8 mouse cellular contexts compared by ENCODE assay signal in genomic region chr8:122475580-122476320, GRCm38 (mm10). TPM values are rescaled to one million over a fixed set of nuclear protein-coding genes. Genes with fewer than 3 reads are reported as not detected.
DNase-seq lines count a peak whose midpoint lies in the region; ATAC-seq and TF ChIP-seq lines count a peak whose summit lies in the region.

TSS of gene Rnf166 (minus strand) at chr8:122476064.
TSS of gene Ctu2 (plus strand) at chr8:122476143.

- peak within 1 kb of the TSS; percentile 84 for H3K27ac ChIP-seq in heart, embryonic 11.5 days (ENCODE audit: low read depth, low read length)
- peak within 1 kb of the TSS; percentile 53; the same call in 1 of the 2 replicates for H3K27ac ChIP-seq in kidney, embryonic 16.5 days (ENCODE audit: low read length)
- H3K27ac ChIP-seq in liver, adult 2 months (replicated peaks; ENCODE audit: insufficient read depth, low read depth, low read length), result peak within 1 kb of the TSS; percentile 66

- H3K79me2 ChIP-seq in liver, adult 2 months (ENCODE audit: control insufficient read depth, insufficient read depth, low read length), result peaks cover 18% of the 10 kb centered on the region
- H3K79me2 ChIP-seq in myocyte (ENCODE audit: control insufficient read depth, insufficient read depth), result peaks cover 23% of the 10 kb centered on the region

- no peaks in the 10 kb centered on the region for H3K27me3 ChIP-seq in heart, embryonic 11.5 days (ENCODE audit: control insufficient read depth, insufficient read depth, low read length)
- no peaks in the 10 kb centered on the region for H3K27me3 ChIP-seq in kidney, embryonic 16.5 days (ENCODE audit: insufficient read depth, low read length)
- H3K27me3 ChIP-seq in liver, adult 2 months (ENCODE audit: control insufficient read depth, insufficient read depth, low read length), result no peaks in the 10 kb centered on the region
- H3K27me3 ChIP-seq in myocyte (ENCODE audit: control insufficient read depth, insufficient read depth, insufficient read length), result no peaks in the 10 kb centered on the region
- H3K27me3 ChIP-seq in splenic B cell, adult 2 months (ENCODE audit: control insufficient read depth, insufficient read depth, low read length, poor library complexity, severe bottlenecking), result no peaks in the 10 kb centered on the region

- peak within 1 kb of the TSS; percentile 95 for H3ac ChIP-seq in myocyte (ENCODE audit: control insufficient read depth, insufficient read length)

- peaks cover 7% of the 10 kb centered on the region for H3K36me3 ChIP-seq in heart, embryonic 11.5 days (ENCODE audit: control insufficient read depth, insufficient read depth, low read length)
- H3K36me3 ChIP-seq in kidney, embryonic 16.5 days (ENCODE audit: insufficient read depth, low read length), result peaks cover 20% of the 10 kb centered on the region
- H3K36me3 ChIP-seq in liver, adult 2 months (ENCODE audit: control insufficient read depth, insufficient read depth, low read length), result peaks cover 4% of the 10 kb centered on the region; the same call in 1 of the 2 replicates
- peaks cover 9% of the 10 kb centered on the region for H3K36me3 ChIP-seq in myocyte (ENCODE audit: control insufficient read depth, insufficient read depth)
- peaks cover 5% of the 10 kb centered on the region; the same call in 1 of the 2 replicates for H3K36me3 ChIP-seq in splenic B cell, adult 2 months (ENCODE audit: control insufficient read depth, insufficient read depth, low read length, poor library complexity, severe bottlenecking)

- TF ChIP-seq POLR2A in liver, adult 2 months (IDR thresholded peaks at IDR 0.05; ENCODE audit: extremely low read depth, insufficient read depth, low read length), result no peak
- peak; percentile 92 for TF ChIP-seq POLR2A in myocyte (IDR thresholded peaks at IDR 0.05; ENCODE audit: insufficient read length, low read depth)

- under 1% methylated on average over 80 of the region's 103 CpGs for WGBS in heart, embryonic 11.5 days (ENCODE audit: insufficient replicate concordance)
- WGBS in kidney, embryonic 16.5 days, result under 1% methylated on average over 74 of the region's 103 CpGs
- under 1% methylated on average over 103 of the region's 103 CpGs for WGBS in liver, adult 2 months

- H3K4me2 ChIP-seq in heart, embryonic 11.5 days, result peak within 1 kb of the TSS; percentile 95
- H3K4me2 ChIP-seq in kidney, embryonic 16.5 days (replicated peaks; ENCODE audit: low read depth, low read length), result peak within 1 kb of the TSS; percentile 92
- peak within 1 kb of the TSS; percentile 94 for H3K4me2 ChIP-seq in myocyte (ENCODE audit: low read depth)

- TF ChIP-seq CTCF in liver, adult 2 months (IDR thresholded peaks at IDR 0.05; ENCODE audit: low read depth, low read length), result no peak

- no peaks in the 10 kb centered on the region for H3K9me3 ChIP-seq in heart, embryonic 11.5 days (replicated peaks; ENCODE audit: control insufficient read depth, low read length)
- H3K9me3 ChIP-seq in kidney, embryonic 16.5 days (ENCODE audit: low read length), result no peaks in the 10 kb centered on the region

- DNase-seq in A20 (ENCODE audit: low read depth, low spot score), result peak; percentile 91
- DNase-seq in brain, adult 2 months (ENCODE audit: low read depth, low spot score), result peak; percentile 94
- DNase-seq in liver, adult 2 months (ENCODE audit: extremely low read depth, low read depth, low spot score), result peak; percentile 44
- peak; percentile 95 for DNase-seq in splenic B cell, adult 2 months (ENCODE audit: low read depth, low spot score)

- H3K4me1 ChIP-seq in heart, embryonic 11.5 days (ENCODE audit: control insufficient read depth, insufficient read depth, low read length), result peaks cover 12% of the 10 kb centered on the region
- peaks cover 20% of the 10 kb centered on the region for H3K4me1 ChIP-seq in kidney, embryonic 16.5 days (ENCODE audit: insufficient read depth, low read length)
- peaks cover 11% of the 10 kb centered on the region for H3K4me1 ChIP-seq in liver, adult 2 months (ENCODE audit: control insufficient read depth, insufficient read depth, low read length)

- peak; percentile 81 for ATAC-seq in erythroblast, adult 5-6 weeks (replicated peaks; ENCODE audit: low FRiP score, poor library complexity, severe bottlenecking)
- peak; percentile 86 for ATAC-seq in heart, embryonic 11.5 days (replicated peaks; ENCODE audit: insufficient number of reproducible peaks, low FRiP score, low TSS enrichment)
- peak; percentile 92 for ATAC-seq in kidney, embryonic 16.5 days (ENCODE audit: low FRiP score, low TSS enrichment)

- peak within 1 kb of the TSS; percentile 100 for H3K4me3 ChIP-seq in heart, embryonic 11.5 days (ENCODE audit: low read depth, low read length)
- peak within 1 kb of the TSS; percentile 99 for H3K4me3 ChIP-seq in kidney, embryonic 16.5 days (ENCODE audit: low read length)
- peak within 1 kb of the TSS; percentile 99 for H3K4me3 ChIP-seq in liver, adult 2 months (ENCODE audit: insufficient read depth, low read depth, low read length)
- peak within 1 kb of the TSS; percentile 56 for H3K4me3 ChIP-seq in myocyte

- peak within 1 kb of the TSS; percentile 93 for H3K9ac ChIP-seq in heart, embryonic 11.5 days (ENCODE audit: low read depth, low read length)
- peak within 1 kb of the TSS; percentile 94 for H3K9ac ChIP-seq in kidney, embryonic 16.5 days (replicated peaks; ENCODE audit: low read length)
- H3K9ac ChIP-seq in liver, adult 2 months (ENCODE audit: low read depth, low read length), result peak within 1 kb of the TSS; percentile 100

TF ChIP-seq in myocyte, 11 proteins besides CTCF, POLR2A, EP300 and RAD21:
- no peak for TF ChIP-seq TCF3 (IDR thresholded peaks at IDR 0.05; ENCODE audit: insufficient read length, low read depth)
- TF ChIP-seq USF1 (IDR thresholded peaks at IDR 0.05; ENCODE audit: low read depth), result no peak
- peak; percentile 6 for TF ChIP-seq E2F4 (IDR thresholded peaks at IDR 0.05; ENCODE audit: insufficient read depth)
- TF ChIP-seq MAX (IDR thresholded peaks at IDR 0.05; ENCODE audit: low read depth), result no peak
- peak; percentile 83 for TF ChIP-seq POLR2AphosphoS2 (IDR thresholded peaks at IDR 0.05; ENCODE audit: insufficient read length, low read depth)
- TF ChIP-seq MYOD1 (IDR thresholded peaks at IDR 0.05; ENCODE audit: control insufficient read depth in 1 of 3, insufficient read length in 2 of 3, low read depth in 2 of 3), result peak in 2 of 3 experiments; percentile 3 to 6
- peak in 1 of 3 experiments; percentile 46 for TF ChIP-seq MYOG (IDR thresholded peaks at IDR 0.05; ENCODE audit: control insufficient read depth in 1 of 3, insufficient read depth in 1 of 3, insufficient read length in 2 of 3, low read depth in 2 of 3)
- no peak for TF ChIP-seq TCF12 (IDR thresholded peaks at IDR 0.05; ENCODE audit: insufficient read depth, poor library complexity, severe bottlenecking)
- peak; percentile 93 for TF ChIP-seq SRF (IDR thresholded peaks at IDR 0.05; ENCODE audit: control insufficient read depth, insufficient read length, low read depth)
- TF ChIP-seq REST (IDR thresholded peaks at IDR 0.05; ENCODE audit: insufficient read depth, insufficient read length), result no peak
- no peak for TF ChIP-seq CEBPB (IDR thresholded peaks at IDR 0.05; ENCODE audit: insufficient read depth, poor library complexity, severe bottlenecking)
TF ChIP-seq in myocyte: peak in this region for 5.

RNA-seq across cellular contexts. Expression of gene Rnf166, which starts in this region (rescaled TPM):
- 9.0 and 12.9 TPM in 2 replicates for total RNA-seq in erythroblast, adult 5-6 weeks (2015; ENCODE audit: low replicate concordance)
- 7.9 and 8.1 TPM in 2 replicates for total RNA-seq in erythroblast, adult 5-6 weeks (2017; ENCODE audit: low replicate concordance)
- polyA plus RNA-seq in heart, embryonic 11.5 days (2014; fragmentation: Nextera tagmentation; extraction: Ambion mirVana), result 28.1 and 34.4 TPM in 2 replicates
- polyA plus RNA-seq in kidney, embryonic 16.5 days (2015; fragmentation: Nextera tagmentation; extraction: Ambion mirVana), result 39.3 and 46.0 TPM in 2 replicates
- total RNA-seq in liver, adult 2 months (2014; rRNA removed), result 5.3 and 6.8 TPM in 2 replicates
- polyA plus RNA-seq in liver, adult 2 months (2012; rRNA removed), result 22.8 and 24.2 TPM in 2 replicates
- 36.3 TPM for polyA plus RNA-seq in myocyte (2012; fragmentation: generic; extraction: Trizol)

RNA-seq across cellular contexts. Expression of gene Ctu2, which starts in this region (rescaled TPM):
- total RNA-seq in erythroblast, adult 5-6 weeks (2015; ENCODE audit: low replicate concordance), result 3.8 and 29.4 TPM in 2 replicates
- total RNA-seq in erythroblast, adult 5-6 weeks (2017; ENCODE audit: low replicate concordance), result 7.5 and 7.8 TPM in 2 replicates
- polyA plus RNA-seq in heart, embryonic 11.5 days (2014; fragmentation: Nextera tagmentation; extraction: Ambion mirVana), result 35.2 and 39.0 TPM in 2 replicates
- 46.5 and 48.0 TPM in 2 replicates for polyA plus RNA-seq in kidney, embryonic 16.5 days (2015; fragmentation: Nextera tagmentation; extraction: Ambion mirVana)
- 7.0 and 13.5 TPM in 2 replicates for total RNA-seq in liver, adult 2 months (2014; rRNA removed)
- polyA plus RNA-seq in liver, adult 2 months (2012; rRNA removed), result 21.1 and 27.0 TPM in 2 replicates
- polyA plus RNA-seq in myocyte (2012; fragmentation: generic; extraction: Trizol), result 31.5 TPM

Comparison
In these comparisons a context has a peak if more than half of its experiments do, and no peak if none do; other contexts are left out.
1. Peak in every context shown above with its lines: DNase-seq, ATAC-seq, H3K4me3 ChIP-seq and H3K27ac ChIP-seq.
2. DNase-seq: peak in every context shown above with its lines; median percentile 95 in splenic B cell, adult 2 months; 94 in brain, adult 2 months; 91 in A20; 44 in liver, adult 2 months.